Mouse (Mus musculus): ENCODE data around the gene Hrk. TPM values are rescaled to one million over a fixed set of nuclear protein-coding genes. Genes with fewer than 3 reads are reported as not detected.

Hrk gene
- 0.17 and 0.21 TPM in 2 replicates for polyA plus RNA-seq (2015; fragmentation: Nextera tagmentation; extraction: Ambion mirVana)

- no peak for ATAC-seq (ENCODE audit: insufficient number of reproducible peaks, insufficient read depth, low FRiP score, low TSS enrichment, low read depth)
- no peak within 1 kb of the TSS for H3K4me2 ChIP-seq
- peaks cover 83% of the 10 kb centered on the region for H3K27me3 ChIP-seq
- H3K27ac ChIP-seq, result no peak within 1 kb of the TSS
- no peaks in the 10 kb centered on the region for H3K36me3 ChIP-seq
- H3K4me1 ChIP-seq, result peaks cover 7% of the 10 kb centered on the region; the same call in 1 of the 2 replicates
- WGBS, result 72% methylated on average over 12 of the region's 12 CpGs
- no peaks in the 10 kb centered on the region for H3K9me3 ChIP-seq
- no peak within 1 kb of the TSS for H3K4me3 ChIP-seq
- no peak within 1 kb of the TSS for H3K9ac ChIP-seq
Measured at GRCm38 (mm10) chr5:118164581-118164980, at the start of gene Hrk. Gene Hrk (plus strand): TSS chr5:118164648.

GRCm38 (mm10) chr5:118118351-118118750 is 46.1 kb upstream of the Hrk start:
- ATAC-seq (ENCODE audit: insufficient number of reproducible peaks, insufficient read depth, low FRiP score, low TSS enrichment, low read depth), result no peak
- 85% methylated on average over 3 of the region's 3 CpGs for WGBS
- Histone ChIP-seq H3K9ac (no peak overlapping the region), H3K9me3 (no peaks in the 10 kb centered on the region), H3K27me3 (no peaks in the 10 kb centered on the region), H3K4me1 (peaks cover 18% of the 10 kb centered on the region), H3K4me3 (no peak overlapping the region), H3K36me3 (peaks cover 37% of the 10 kb centered on the region), H3K4me2 (no peak overlapping the region), H3K27ac (no peak overlapping the region)

DNA sequence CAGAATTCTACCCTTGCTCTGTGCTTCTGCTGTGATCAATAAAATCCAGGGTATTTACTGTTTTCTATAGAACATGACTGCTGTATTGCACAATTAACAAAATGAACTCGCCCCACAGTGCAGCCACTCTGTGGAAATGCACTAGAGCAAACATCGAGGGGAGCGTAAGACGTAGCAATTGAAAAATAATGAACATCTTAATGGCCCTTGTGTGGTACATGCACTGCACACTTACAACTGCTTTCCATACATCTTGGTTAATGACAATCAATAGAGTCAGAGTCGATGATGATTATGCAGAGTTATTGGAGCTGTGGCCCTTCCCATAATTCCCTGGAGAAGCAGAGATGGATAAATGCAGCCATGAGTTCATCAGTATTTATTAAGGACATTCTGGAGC is 45.5 kb upstream of the Hrk start:
- Histone ChIP-seq H3K4me2 (no peak overlapping the region), H3K9me3 (no peaks in the 10 kb centered on the region), H3K4me1 (peaks cover 23% of the 10 kb centered on the region), H3K27ac (no peak overlapping the region), H3K27me3 (no peaks in the 10 kb centered on the region), H3K4me3 (no peak overlapping the region), H3K9ac (no peak overlapping the region), H3K36me3 (peaks cover 34% of the 10 kb centered on the region)
- ATAC-seq (ENCODE audit: insufficient number of reproducible peaks, insufficient read depth, low FRiP score, low TSS enrichment, low read depth), result no peak
- 94% methylated on average over 5 of the region's 5 CpGs for WGBS

DNA sequence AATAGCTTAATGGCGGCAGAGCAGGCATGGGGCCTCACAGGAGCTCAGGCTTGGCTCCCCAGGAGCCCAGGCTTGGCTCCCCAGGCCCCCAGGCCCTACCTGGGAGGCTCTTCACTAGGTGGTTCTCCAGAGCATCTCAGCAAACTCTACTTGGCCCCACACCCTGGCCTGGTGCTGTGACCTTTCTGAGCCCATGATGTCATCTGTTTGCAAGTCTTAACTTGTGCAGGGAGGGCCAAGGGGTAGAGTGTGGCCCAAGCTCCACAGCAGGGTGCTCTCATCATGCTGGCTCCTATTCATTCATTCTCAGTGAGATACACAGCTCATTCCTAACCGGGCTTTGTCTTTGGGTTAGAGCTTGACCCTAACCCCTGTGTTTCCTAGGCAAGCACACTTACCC is 43.8 kb upstream of the Hrk start:
- H3K9ac ChIP-seq, result no peak overlapping the region
- peaks cover 23% of the 10 kb centered on the region for H3K4me1 ChIP-seq
- H3K9me3 ChIP-seq, result no peaks in the 10 kb centered on the region
- no peaks in the 10 kb centered on the region for H3K27me3 ChIP-seq
- WGBS, result 37% methylated on average over 2 of the region's 2 CpGs
- H3K36me3 ChIP-seq, result peaks cover 33% of the 10 kb centered on the region
- ATAC-seq (ENCODE audit: insufficient number of reproducible peaks, insufficient read depth, low FRiP score, low TSS enrichment, low read depth), result no peak
- H3K4me3 ChIP-seq, result no peak overlapping the region
- no peak overlapping the region for H3K4me2 ChIP-seq
- no peak overlapping the region for H3K27ac ChIP-seq

DNA sequence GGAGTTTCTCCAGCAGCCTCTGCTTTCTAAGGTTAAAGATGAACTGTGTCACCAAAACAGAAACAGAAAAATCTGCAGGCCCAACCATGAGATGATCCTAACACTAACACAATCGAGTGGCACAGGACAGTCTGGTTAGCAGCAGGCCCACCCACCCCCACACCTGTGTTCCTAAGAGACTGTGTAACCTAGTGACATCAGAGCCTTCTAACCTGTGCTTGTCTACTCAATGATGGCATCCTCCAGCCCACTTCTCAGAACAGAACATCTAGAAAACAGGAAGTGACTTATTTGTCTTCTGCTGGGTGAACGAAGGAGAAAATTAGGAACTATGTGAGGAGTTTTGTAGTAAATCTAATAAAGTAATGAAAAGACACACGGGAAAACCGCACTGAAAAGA is 42.5 kb upstream of the Hrk start:
- Histone ChIP-seq H3K9ac (no peak overlapping the region), H3K4me3 (no peak overlapping the region), H3K36me3 (peaks cover 43% of the 10 kb centered on the region), H3K9me3 (no peaks in the 10 kb centered on the region), H3K4me2 (no peak overlapping the region), H3K27ac (no peak overlapping the region), H3K4me1 (peaks cover 23% of the 10 kb centered on the region), H3K27me3 (no peaks in the 10 kb centered on the region)
- ATAC-seq (ENCODE audit: insufficient number of reproducible peaks, insufficient read depth, low FRiP score, low TSS enrichment, low read depth), result no peak
- WGBS, result 83% methylated on average over 4 of the region's 4 CpGs

- peak overlapping the region; percentile 61 for H3K27ac ChIP-seq
- H3K36me3 ChIP-seq, result peaks cover 53% of the 10 kb centered on the region
- no peak overlapping the region for H3K4me3 ChIP-seq
- no peaks in the 10 kb centered on the region for H3K27me3 ChIP-seq
- H3K4me2 ChIP-seq, result no peak overlapping the region
- no peak overlapping the region for H3K9ac ChIP-seq
- WGBS, result 32% methylated on average over 10 of the region's 10 CpGs
- H3K4me1 ChIP-seq, result peaks cover 23% of the 10 kb centered on the region
- H3K9me3 ChIP-seq, result no peaks in the 10 kb centered on the region
- ATAC-seq (ENCODE audit: insufficient number of reproducible peaks, insufficient read depth, low FRiP score, low TSS enrichment, low read depth), result no peak
Measured at GRCm38 (mm10) chr5:118123096-118123495, 41.4 kb upstream of the Hrk start.

DNA sequence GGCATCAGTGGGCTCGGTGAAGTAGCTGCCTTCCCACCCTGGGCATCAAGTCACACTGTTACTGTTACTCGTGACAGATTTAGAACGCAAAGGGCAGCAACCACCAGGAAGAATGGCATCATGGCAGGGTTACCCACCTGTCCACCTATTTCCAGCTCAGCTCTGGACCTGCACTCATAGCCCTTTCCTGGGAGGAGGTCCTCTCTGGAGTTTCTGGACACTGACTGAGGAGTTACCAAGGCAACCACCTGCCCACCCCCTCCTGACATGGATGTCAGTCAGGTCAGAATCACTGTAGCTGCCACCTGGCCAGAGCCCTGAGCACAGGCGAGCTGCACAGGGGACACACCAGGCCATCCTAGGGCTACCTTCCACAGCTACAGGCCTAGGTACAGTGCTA is 37.8 kb upstream of the Hrk start:
- no peak for ATAC-seq (ENCODE audit: insufficient number of reproducible peaks, insufficient read depth, low FRiP score, low TSS enrichment, low read depth)
- H3K9me3 ChIP-seq, result no peaks in the 10 kb centered on the region
- peaks cover 46% of the 10 kb centered on the region for H3K36me3 ChIP-seq
- 84% methylated on average over 4 of the region's 4 CpGs for WGBS
- H3K4me2 ChIP-seq, result no peak overlapping the region
- no peak overlapping the region for H3K9ac ChIP-seq
- no peaks in the 10 kb centered on the region for H3K27me3 ChIP-seq
- no peak overlapping the region for H3K4me3 ChIP-seq
- no peak overlapping the region for H3K27ac ChIP-seq
- peaks cover 16% of the 10 kb centered on the region for H3K4me1 ChIP-seq

DNA sequence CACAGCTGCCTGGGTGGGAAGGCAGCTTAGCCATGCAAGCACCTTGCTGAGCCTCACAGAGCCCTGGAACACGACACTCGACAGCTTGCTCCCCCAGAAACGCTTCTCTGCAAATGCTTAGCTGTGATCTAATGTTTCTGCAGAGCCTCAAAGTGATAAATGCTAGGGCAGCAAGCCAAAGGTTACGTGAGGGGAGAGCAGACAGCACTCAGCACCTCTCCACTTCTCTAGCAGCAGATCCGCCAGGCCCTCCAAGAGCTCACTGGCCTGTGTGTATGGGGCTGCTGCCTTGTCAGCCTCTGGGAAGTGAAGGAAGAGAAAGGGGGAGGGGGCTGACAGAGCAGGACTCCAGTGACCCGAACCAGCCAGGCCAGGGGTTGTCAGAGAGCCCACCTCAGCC is 36.2 kb upstream of the Hrk start:
- Histone ChIP-seq H3K9ac (0 out of 2 replicates have a peak overlapping the region, but pooled peaks have one; percentile 16), H3K27ac (no peak overlapping the region), H3K9me3 (no peaks in the 10 kb centered on the region), H3K36me3 (peaks cover 52% of the 10 kb centered on the region), H3K27me3 (no peaks in the 10 kb centered on the region), H3K4me1 (peaks cover 6% of the 10 kb centered on the region), H3K4me3 (no peak overlapping the region), H3K4me2 (no peak overlapping the region)
- WGBS, result 74% methylated on average over 6 of the region's 6 CpGs
- ATAC-seq (ENCODE audit: insufficient number of reproducible peaks, insufficient read depth, low FRiP score, low TSS enrichment, low read depth), result no peak

GRCm38 (mm10) chr5:118128651-118129050 is 35.8 kb upstream of the Hrk start:
- no peak for ATAC-seq (ENCODE audit: insufficient number of reproducible peaks, insufficient read depth, low FRiP score, low TSS enrichment, low read depth)
- no peak overlapping the region for H3K9ac ChIP-seq
- H3K4me3 ChIP-seq, result no peak overlapping the region
- H3K27ac ChIP-seq, result no peak overlapping the region
- peaks cover 2% of the 10 kb centered on the region for H3K4me1 ChIP-seq
- peaks cover 53% of the 10 kb centered on the region for H3K36me3 ChIP-seq
- H3K4me2 ChIP-seq, result no peak overlapping the region
- no peaks in the 10 kb centered on the region for H3K9me3 ChIP-seq
- WGBS, result 74% methylated on average over 9 of the region's 9 CpGs
- H3K27me3 ChIP-seq, result no peaks in the 10 kb centered on the region

DNA sequence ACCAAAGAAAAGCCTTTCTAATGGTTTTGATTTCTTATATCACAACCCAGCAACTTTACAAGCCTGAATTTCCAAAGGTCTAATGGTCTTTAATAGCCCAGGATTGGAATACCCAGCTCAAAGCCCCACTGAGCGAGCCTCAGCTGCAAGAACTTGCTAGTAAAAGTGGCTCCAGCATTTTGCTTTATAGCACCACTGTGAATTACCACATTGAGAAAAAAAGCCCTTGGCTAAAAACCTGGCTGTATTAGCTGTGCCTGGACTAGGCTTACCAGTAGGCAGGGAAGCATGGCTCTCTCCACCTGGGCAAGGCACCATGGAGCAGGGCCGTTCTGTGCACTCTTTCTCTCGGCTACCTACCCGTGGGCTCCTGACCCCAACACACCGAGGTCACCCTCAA is 28.1 kb upstream of the Hrk start:
- Histone ChIP-seq H3K27ac (no peak overlapping the region), H3K4me1 (no peaks in the 10 kb centered on the region), H3K36me3 (peaks cover 69% of the 10 kb centered on the region), H3K4me3 (no peak overlapping the region), H3K9me3 (no peaks in the 10 kb centered on the region), H3K9ac (no peak overlapping the region), H3K4me2 (no peak overlapping the region), H3K27me3 (no peaks in the 10 kb centered on the region)
- 82% methylated on average over 5 of the region's 5 CpGs for WGBS
- no peak for ATAC-seq (ENCODE audit: insufficient number of reproducible peaks, insufficient read depth, low FRiP score, low TSS enrichment, low read depth)

DNA sequence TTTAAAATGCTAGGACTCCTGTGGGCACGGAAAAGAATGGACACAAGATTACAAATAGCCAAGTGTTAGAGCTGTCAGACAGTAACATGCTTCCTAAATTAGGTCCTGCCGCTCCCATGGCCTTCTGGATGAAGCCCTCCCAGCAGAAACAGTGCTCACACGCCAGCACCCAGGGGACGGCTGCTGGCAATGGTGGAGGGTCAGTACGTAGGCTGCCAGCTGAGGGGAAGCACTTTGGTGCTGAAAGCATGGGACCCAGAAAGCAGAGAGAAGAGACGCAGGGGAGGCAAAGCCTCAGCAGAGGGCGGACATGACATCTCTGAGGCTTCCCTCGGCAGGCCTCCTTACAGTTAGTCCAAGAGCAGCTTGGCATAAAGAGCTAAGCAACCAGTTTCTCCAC is 24.8 kb upstream of the Hrk start:
- 95% methylated on average over 8 of the region's 8 CpGs for WGBS
- Histone ChIP-seq H3K4me1 (no peaks in the 10 kb centered on the region), H3K4me3 (no peak overlapping the region), H3K4me2 (no peak overlapping the region), H3K9me3 (no peaks in the 10 kb centered on the region), H3K27ac (no peak overlapping the region), H3K27me3 (no peaks in the 10 kb centered on the region), H3K9ac (no peak overlapping the region), H3K36me3 (peaks cover 73% of the 10 kb centered on the region)
- no peak for ATAC-seq (ENCODE audit: insufficient number of reproducible peaks, insufficient read depth, low FRiP score, low TSS enrichment, low read depth)

DNA sequence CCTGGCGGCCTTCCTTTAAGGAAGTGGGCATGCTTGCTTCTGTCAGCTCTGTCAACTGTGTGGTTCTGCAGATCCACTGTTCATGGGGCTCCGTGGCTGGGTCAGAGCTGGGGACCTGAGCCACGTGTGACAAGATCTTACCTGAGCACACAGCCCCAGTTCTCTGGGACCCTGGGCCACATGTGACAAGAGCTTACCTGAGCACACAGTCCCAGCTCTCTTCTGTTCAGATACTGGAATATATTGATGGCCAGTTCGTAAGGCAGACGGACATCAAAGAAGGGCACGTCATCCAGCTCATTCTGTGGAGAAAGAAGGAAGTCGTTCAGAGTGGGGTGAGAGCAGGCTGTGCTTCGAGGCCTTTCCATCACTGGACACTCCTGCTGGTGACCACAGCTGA is 22.0 kb upstream of the Hrk start:
- Histone ChIP-seq H3K9me3 (no peaks in the 10 kb centered on the region), H3K27me3 (no peaks in the 10 kb centered on the region), H3K9ac (no peak overlapping the region), H3K4me1 (peaks cover 13% of the 10 kb centered on the region; the same call in 1 of the 2 replicates), H3K4me2 (no peak overlapping the region), H3K4me3 (no peak overlapping the region), H3K36me3 (peaks cover 65% of the 10 kb centered on the region), H3K27ac (no peak overlapping the region)
- ATAC-seq (ENCODE audit: insufficient number of reproducible peaks, insufficient read depth, low FRiP score, low TSS enrichment, low read depth), result no peak
- 91% methylated on average over 8 of the region's 8 CpGs for WGBS
